ENCODE assay signal across 11 mouse cellular contexts in the genomic region with DNA sequence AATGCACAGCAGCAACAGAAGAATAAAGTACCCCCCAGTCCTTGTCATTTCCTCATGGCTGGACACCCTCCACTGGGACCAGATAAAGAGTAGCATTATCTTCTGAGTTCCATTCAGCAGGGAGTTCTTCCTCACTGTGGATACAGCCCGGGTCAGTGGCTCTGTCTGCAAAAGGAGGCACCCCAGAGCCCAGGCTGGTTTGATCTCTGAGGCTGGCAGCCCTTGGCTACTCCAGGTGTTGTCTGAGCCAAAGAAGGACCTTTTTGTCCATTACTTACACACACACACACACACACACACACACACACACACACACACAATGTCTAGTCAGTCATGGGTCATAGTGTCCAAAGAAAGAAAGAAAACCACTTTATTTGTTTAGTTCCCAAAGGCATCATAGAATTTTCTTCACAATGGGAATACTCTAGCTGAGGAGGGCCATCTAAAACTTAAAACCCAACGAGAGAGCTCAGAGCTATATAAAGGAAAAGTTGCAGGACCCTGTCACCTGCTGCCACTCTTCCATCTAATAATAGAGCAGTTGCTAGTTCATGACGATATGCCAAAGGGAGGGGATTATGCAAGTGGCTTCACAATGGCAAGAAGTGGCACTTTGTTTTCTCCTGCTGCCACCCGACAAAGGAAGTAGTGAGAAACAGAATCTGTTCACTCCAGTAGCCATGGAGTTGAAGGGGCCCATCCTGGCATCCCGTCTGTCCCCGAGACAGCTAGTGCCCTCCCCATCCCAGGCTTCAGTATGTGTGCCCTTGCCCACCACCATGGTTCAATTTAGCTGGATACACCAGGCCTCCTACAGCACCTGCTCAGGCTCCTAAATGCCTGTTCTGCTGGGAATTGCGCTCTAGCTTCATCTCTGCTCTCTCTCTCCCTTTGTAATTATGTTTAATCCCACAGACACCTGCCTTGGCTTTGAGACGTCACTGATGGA.
DNase-seq lines count a peak whose midpoint lies in the region; ATAC-seq and TF ChIP-seq lines count a peak whose summit lies in the region.
"Had no signal": no experiment of that assay in that cellular context is flagged by ENCODE, and none has a peak within 500 bp of the region (broad histone marks: within the 10 kb centered on the region; RNA-seq: fewer than 3 reads in every experiment).

No protein-coding gene starts in this region.

- no peaks in the 10 kb centered on the region for H3K9me3 ChIP-seq in heart, embryonic 16.5 days (replicated peaks; ENCODE audit: control insufficient read depth, low read length)
- no peaks in the 10 kb centered on the region for H3K9me3 ChIP-seq in midbrain, embryonic 10.5 days (replicated peaks)

- peaks cover 6% of the 10 kb centered on the region for H3K4me1 ChIP-seq in heart, embryonic 16.5 days (ENCODE audit: control insufficient read depth, insufficient read depth, low read length)
- peaks cover 37% of the 10 kb centered on the region for H3K4me1 ChIP-seq in midbrain, embryonic 10.5 days

- 36% methylated on average over 8 of the region's 8 CpGs for WGBS in heart, embryonic 16.5 days
- 18% methylated on average over 8 of the region's 8 CpGs for WGBS in midbrain, embryonic 10.5 days

- H3K27me3 ChIP-seq in heart, embryonic 16.5 days (ENCODE audit: control insufficient read depth, insufficient read depth, low read length), result no peaks in the 10 kb centered on the region
- H3K27me3 ChIP-seq in midbrain, embryonic 10.5 days (ENCODE audit: low read depth, poor library complexity, severe bottlenecking), result no peaks in the 10 kb centered on the region

- no peak overlapping the region for H3K9ac ChIP-seq in heart, embryonic 16.5 days (ENCODE audit: low read length)

- TF ChIP-seq CTCF in gastrocnemius, adult 2 months (IDR thresholded peaks at IDR 0.05), result no peak

- H3K36me3 ChIP-seq in heart, embryonic 16.5 days (ENCODE audit: control insufficient read depth, insufficient read depth), result no peaks in the 10 kb centered on the region
- no peaks in the 10 kb centered on the region for H3K36me3 ChIP-seq in midbrain, embryonic 10.5 days

- H3K27ac ChIP-seq in heart, embryonic 16.5 days (ENCODE audit: low read length), result no peak overlapping the region
- peak overlapping the region; percentile 63 for H3K27ac ChIP-seq in midbrain, embryonic 10.5 days (replicated peaks)
- H3K27ac ChIP-seq in gastrocnemius, adult 2 months, result no peak overlapping the region

- no peak overlapping the region for H3K4me2 ChIP-seq in heart, embryonic 16.5 days (ENCODE audit: low read depth, low read length)

- ATAC-seq in heart, embryonic 16.5 days (replicated peaks; ENCODE audit: extremely low read depth, insufficient read depth, low FRiP score), result 0 out of 2 replicates have a peak, but pooled peaks have one; percentile 28
- no peak for ATAC-seq in granulocyte monocyte progenitor cell, adult 5-6 weeks (replicated peaks; ENCODE audit: poor library complexity, severe bottlenecking)

- intact Hi-C loops in left cerebral cortex, postnatal 4 days (cut with DNase I), result no loop called here
- intact Hi-C loops in left cerebral cortex, postnatal 14 days (cut with DNase I), result no loop called here
- intact Hi-C loops in gastrocnemius, adult 2 months (cut with DNase I), result no loop called here
- intact Hi-C loops in left cerebral cortex, postnatal 36 days (cut with DNase I), result no loop called here

- peak; percentile 44 for DNase-seq in left cerebral cortex, postnatal 4 days
- no peak for DNase-seq in left cerebral cortex, postnatal 14 days (ENCODE audit: low spot score in 2 of 2)
- DNase-seq in midbrain, embryonic 10.5 days (ENCODE audit: low spot score), result peak; percentile 44
- peak; percentile 64 for DNase-seq in retina, postnatal 1 day
- no peak for DNase-seq in gastrocnemius, adult 2 months
- DNase-seq in left cerebral cortex, postnatal 36 days (ENCODE audit: low spot score in 2 of 2), result no peak
- DNase-seq: embryo, embryonic 11 days; lung, adult 2 months; thymus, postnatal 36 days had no signal

- no peak overlapping the region for H3K4me3 ChIP-seq in heart, embryonic 16.5 days (ENCODE audit: low read length)
- no peak overlapping the region for H3K4me3 ChIP-seq in midbrain, embryonic 10.5 days
- H3K4me3 ChIP-seq in gastrocnemius, adult 2 months, result no peak overlapping the region

Comparison
In these comparisons a context has a peak if more than half of its experiments do, and no peak if none do; other contexts are left out.
1. DNase-seq: peak in left cerebral cortex, postnatal 4 days (single experiment), midbrain, embryonic 10.5 days (single experiment) and retina, postnatal 1 day (single experiment); none in left cerebral cortex, postnatal 14 days (0 of 2), gastrocnemius, adult 2 months (single experiment) and left cerebral cortex, postnatal 36 days (0 of 2).